Mouse (Mus musculus) liver, adult 2 months (tissue): Measurements from ENCODE around the gene Ankrd11.

Experiments
- CTCF ChIP-seq: fragments of 200-500 bp; IDR thresholded peaks from 2 replicates; pipeline ENCODE4 v1.5.1; 2011; ENCODE audit warnings: low read depth, low read length, control low read depth
- POLR2A ChIP-seq: fragments of 200-500 bp; IDR thresholded peaks from 2 replicates; pipeline ENCODE4 v1.6.1; 2011; ENCODE audit warnings: low read length, control low read depth; ENCODE audit not compliant: insufficient read depth; ENCODE audit errors: extremely low read depth

DNA sequence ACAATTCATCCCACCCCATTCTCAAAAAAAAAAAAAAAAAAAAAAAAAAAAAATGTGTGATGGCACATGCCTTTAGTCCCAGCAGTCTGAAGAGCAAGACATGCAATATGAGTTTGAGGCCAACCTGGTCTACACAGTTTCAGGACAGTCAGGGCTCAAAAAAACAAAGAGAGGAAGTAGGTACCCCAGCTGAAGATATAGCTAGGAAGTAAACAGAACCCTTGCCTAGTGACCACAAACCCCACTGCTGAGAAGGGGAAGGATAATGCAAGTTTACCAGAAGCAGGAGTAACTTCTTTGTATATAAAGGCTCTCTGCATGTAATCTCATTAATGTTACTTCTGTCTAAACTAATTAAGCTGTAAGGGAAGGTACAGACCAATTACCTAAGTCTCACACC, 9.3 kb downstream of the Ankrd11 start:
- no peak for TF ChIP-seq POLR2A
- no peak for TF ChIP-seq CTCF
